Mouse (Mus musculus) megakaryocyte progenitor cell, adult 5-6 weeks (primary cell): ENCODE data around the gene Hoxb6. TPM values are rescaled to one million over a fixed set of nuclear protein-coding genes. Genes with fewer than 3 reads are reported as not detected.

ENCODE experiments used
- ATAC-seq: replicated peaks from 2 replicates; pipeline ENCODE4 v1.8.0; 2016; ENCODE audit warnings: mild to moderate bottlenecking, moderate TSS enrichment, inconsistent platforms; ENCODE audit not compliant: poor library complexity
- total RNA-seq, 2 experiments: library from RNA; stranded (forward) in 1 of 2; stranded (reverse) in 1 of 2; fragments of 157-497, 149-512 nt in 1 of 2; fragments of 200-1000 nt in 1 of 2; gene quantifications; 2 replicates each; pipeline versions ENCODE4 v1.2.3 to v1.2.4; 2015 to 2017

Hoxb6 gene
- total RNA-seq, 2 experiments from 2014 or later: not detected

DNA sequence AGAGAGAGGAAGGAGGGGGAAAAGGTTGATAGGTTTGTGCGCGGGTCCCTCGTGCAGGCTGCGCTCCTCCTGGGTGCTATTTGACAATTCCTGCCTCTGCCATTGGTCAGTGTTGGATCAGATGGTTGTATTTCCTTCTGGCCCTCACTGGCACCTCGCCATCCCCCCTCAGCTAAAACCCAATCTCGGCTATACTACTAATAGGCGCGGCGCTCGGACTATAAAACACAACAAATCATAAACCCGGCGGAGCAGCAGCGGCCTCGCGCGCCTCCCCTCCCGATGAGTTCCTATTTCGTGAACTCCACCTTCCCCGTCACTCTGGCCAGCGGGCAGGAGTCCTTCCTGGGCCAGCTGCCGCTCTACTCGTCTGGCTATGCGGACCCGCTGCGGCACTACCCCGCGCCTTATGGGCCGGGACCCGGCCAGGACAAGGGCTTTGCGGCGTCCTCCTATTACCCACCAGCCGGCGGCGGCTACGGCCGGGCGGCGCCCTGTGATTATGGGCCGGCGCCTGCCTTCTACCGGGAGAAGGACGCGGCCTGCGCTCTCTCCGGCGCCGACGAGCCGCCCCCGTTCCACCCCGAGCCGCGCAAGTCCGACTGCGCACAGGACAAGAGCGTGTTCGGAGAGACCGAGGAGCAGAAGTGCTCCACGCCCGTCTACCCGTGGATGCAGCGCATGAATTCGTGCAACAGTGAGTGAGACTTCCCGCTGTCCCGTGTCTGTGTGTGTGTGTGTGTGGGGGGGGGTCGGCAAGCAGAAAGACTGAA is 6.8 kb downstream of the Hoxb6 start:
- no peak for ATAC-seq

- ATAC-seq: no peak
These were observed 7.5 kb downstream of the Hoxb6 start for GRCm38 (mm10) chr11:96299781-96300180.

DNA sequence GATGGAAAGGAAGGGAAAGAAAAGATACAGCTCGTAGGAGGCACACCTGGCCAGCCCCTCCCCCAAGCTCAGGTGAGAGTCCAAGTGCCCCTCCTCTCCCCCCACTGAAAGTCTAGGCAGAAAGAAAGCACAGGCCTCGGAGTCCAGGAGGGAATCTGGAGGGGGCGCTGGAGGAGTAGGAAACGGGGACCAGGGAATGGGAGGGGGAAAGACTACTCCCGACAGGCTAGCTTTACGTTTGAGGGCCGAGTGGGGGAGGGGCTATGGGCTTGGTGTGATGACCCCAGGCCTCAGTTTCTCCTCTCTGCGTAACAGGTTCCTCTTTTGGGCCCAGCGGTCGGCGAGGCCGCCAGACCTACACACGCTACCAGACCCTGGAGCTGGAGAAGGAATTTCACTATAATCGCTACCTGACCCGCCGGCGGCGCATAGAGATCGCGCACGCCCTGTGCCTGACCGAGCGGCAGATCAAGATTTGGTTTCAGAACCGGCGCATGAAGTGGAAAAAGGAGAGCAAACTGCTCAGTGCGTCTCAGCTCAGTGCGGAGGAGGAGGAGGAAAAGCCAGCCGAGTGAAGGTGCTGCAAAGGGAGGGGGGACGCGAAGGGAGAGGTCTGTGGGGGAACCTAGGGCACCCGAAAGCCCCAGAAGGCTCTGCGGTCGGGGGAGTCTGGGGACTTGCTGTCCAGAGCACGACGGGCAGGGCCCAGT is 8.2 kb downstream of the Hoxb6 start:
- no peak for ATAC-seq

DNA sequence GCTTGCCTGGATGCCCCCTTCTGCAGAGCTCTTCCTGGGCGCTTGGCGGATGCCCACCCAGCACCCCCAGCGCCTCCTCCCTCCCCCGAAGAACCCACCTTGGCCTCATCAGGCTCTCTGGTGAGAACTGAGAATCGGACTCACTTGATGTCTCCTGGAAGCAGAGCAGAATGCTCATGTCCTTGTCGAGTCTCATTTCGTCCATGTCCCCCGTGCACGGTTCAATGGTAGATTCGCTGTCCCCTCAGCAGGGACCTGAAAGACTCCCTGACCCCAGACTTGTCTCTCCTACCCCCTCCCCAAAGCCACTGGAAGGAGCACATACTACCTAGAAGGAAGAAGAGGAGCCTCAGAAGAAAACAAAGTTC is 8.8 kb downstream of the Hoxb6 start:
- ATAC-seq: no peak

GRCm38 (mm10) chr11:96301837-96302236 is 9.6 kb downstream of the Hoxb6 start:
- no peak for ATAC-seq

DNA sequence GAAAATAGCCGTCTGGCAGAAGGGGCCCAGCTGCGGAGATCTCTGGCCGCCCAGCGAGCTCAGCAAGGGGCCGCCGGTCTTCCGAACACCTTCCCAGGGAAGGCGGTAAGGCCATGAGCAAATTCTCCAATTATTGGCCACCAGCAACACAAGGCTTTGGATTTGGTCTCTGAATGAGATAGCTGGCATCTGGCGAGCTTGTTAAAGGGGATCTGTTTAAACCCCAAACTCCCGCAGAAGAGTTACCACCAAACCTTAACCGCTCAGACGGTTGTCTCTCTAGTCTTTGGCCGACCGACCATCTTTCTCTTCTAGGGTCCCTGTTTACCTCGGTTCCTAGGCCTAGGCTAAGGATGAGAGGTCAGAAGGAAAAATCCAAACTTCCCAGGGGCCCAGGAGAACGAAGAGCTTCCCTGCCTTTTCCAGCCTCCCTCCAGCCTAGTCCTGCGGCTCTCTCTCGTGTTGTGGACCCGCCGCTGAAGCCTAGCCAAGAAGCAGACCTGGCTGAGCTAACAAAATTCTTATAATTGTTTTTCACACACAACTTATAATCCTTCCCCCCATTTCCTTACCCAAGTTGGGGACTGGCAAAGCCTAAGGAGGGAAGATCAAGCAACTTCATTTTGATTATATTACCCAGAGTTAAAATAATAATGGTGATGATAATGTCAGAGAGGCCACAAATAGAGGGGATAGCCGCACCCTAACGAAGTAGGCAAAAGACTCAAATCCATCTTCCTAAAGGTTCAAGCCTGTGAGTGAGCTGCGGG is 10.3 kb downstream of the Hoxb6 start:
- no peak for ATAC-seq

DNA sequence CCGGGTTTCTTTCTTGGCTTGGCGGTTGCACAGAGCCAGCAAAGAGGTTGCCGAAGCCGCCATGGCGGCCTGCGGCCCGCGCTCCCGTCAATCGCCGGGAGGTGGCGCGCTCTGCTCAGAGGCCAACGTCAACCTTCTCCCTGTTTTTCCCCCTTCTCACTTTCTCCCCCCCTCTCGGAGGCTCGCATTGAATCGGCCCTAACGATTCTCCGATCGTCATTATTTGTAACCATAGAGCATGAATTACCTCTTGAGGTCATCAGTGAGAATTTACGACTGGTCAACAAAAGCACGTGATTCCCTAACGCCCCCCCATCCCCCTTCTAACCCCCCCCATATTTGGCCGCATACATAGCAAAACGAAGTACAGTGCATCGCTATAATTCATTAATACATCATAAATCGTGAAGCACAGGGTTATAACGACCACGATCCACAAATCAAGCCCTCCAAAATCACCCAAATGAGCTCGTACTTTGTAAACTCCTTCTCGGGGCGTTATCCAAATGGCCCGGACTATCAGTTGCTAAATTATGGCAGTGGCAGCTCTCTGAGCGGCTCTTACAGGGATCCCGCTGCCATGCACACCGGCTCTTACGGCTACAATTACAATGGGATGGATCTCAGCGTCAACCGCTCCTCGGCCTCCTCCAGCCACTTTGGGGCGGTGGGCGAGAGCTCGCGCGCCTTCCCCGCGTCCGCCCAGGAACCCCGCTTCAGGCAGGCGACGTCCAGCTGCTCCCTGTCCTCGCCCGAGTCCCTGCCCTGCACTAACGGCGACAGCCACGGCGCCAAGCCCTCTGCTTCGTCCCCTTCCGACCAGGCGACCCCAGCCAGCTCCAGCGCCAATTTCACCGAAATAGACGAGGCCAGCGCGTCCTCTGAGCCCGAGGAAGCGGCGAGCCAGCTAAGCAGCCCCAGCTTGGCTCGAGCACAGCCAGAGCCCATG is 11.1 kb downstream of the Hoxb6 start, which contains the start of gene Hoxb5:
TSS of gene Hoxb5 (plus strand) at position 186 of the 949 bp plus-strand sequence.
- peak; percentile 90 for ATAC-seq

GRCm38 (mm10) chr11:96304381-96305195 is 12.3 kb downstream of the Hoxb6 start:
- no peak for ATAC-seq

- no peak for ATAC-seq
These were observed 13.4 kb downstream of the Hoxb6 start for GRCm38 (mm10) chr11:96305505-96306182.

DNA sequence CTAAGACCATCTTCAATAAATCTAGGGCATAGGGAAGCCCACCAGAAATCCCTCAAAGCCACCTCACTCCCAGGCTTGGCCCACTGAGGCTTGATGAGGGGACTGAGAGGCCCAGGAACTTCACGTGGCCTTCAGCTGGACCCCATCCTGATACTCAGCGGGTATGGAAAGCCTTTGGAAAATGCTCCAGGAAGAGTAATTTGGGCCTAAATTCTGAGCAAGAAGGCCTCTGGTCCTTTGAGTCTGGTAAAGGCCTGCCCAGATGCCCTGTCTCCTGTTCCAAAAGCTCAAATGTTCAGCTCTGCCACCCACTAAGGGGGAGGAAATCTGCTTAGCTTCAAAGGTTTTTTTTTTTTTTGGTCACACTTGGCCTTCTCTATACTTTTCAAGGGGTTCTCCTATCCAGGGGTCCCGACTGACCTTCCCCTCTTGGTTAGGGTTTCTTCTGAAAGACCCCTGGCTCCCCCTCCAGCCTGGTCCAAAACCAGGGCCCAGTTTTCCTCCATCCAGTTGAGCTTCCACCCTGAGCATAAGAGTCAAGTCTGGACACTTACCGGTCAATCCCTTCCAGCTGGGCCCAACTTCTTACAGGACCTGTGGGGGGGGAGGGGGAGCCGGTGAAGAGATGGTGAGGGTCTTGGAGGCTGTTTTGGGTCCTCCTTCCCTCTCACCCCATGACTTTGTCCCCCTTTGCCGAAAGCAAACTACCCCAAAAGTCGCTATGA is 14.1 kb downstream of the Hoxb6 start:
- ATAC-seq: no peak

- no peak for ATAC-seq
These were observed 14.6 kb downstream of the Hoxb6 start for GRCm38 (mm10) chr11:96306908-96307269.

- ATAC-seq: no peak
These were observed 16.5 kb downstream of the Hoxb6 start for GRCm38 (mm10) chr11:96308763-96309162.

DNA sequence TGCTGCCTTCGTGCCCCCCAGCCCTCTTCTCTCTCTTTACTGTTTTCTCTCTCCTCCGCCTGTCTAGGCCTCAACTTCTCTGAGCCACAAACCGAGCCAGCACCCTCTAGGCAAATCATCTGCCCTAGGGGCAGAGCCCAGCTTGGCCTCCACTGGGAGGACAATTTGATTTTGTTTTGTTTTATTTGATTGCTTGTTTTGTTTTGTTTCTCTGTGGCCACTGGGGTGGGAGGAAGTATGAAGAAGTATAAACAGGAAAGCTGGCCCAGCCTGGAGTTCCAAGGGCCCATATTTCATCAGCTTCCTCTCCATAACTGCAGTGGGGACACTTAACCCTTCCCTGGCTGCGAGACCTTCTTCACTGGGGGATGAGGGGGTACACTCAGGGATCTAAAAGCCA is 17.0 kb downstream of the Hoxb6 start:
- ATAC-seq: 0 out of 2 replicates have a peak, but pooled peaks have one; percentile 23

- no peak for ATAC-seq
These were observed 18.1 kb downstream of the Hoxb6 start for GRCm38 (mm10) chr11:96310183-96310938.

DNA sequence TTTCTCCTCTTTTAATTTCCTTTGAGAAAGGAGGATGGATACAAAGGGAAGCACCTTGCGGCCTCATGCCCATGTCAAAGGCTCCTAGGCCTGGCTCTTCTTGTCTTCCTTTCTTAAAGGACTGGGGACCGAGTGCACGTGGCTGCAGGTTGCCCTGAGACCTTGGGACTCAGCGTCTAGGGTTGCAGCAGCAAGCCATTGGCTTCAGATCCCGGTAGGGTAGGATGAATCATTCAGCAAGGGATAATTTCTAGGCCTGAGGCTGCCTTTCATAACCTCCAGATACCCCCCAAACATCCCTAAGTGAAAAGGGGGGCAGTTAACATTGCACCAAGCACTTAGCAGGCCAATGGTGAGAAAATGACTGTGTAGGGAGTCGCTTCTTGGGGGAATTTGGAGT is 18.8 kb downstream of the Hoxb6 start:
- ATAC-seq: peak; percentile 21; the same call in 1 of the 2 replicates

GRCm38 (mm10) chr11:96311520-96312417 is 19.5 kb downstream of the Hoxb6 start:
- peak; percentile 86 for ATAC-seq

- no peak for ATAC-seq
These were observed 20.9 kb downstream of the Hoxb6 start for GRCm38 (mm10) chr11:96313134-96313533.
